Mouse (Mus musculus) liver, adult 2 months (tissue): ENCODE results near the gene Sgk1.

Experiments
- CTCF ChIP-seq: fragments of 200-500 bp; IDR thresholded peaks from 2 replicates; pipeline ENCODE4 v1.5.1; 2011; ENCODE audit warnings: low read depth, low read length, control low read depth
- POLR2A ChIP-seq: fragments of 200-500 bp; IDR thresholded peaks from 2 replicates; pipeline ENCODE4 v1.6.1; 2011; ENCODE audit warnings: low read length, control low read depth; ENCODE audit not compliant: insufficient read depth; ENCODE audit errors: extremely low read depth

DNA sequence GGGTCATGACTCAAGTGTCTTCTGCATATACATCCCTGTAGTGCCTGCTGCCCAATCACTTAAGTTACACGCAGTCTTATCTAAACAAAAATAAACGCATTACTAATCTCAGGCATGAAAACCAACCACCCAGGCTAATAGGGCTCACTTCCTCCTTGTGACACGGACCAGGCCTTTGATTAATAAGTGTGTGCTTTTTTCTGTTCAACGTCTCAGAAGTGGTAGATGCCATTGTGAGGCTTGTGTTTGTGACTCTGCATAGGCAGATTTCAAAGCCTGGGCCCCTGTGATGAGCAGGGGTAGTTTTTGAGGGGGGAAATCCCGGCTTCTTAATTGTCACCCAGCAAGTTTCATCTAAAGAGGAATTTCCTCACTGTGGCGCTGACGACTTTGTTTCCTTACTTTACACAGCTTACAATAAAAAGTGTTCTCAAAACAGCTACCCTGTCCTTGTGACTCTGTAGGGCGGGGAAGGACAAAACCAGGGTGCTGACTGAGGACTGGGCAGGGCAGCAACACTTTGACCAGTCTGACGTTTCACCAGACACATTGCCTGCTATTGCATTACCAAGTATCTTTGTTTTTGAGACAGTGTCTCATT, 64.9 kb downstream of the Sgk1 start:
- TF ChIP-seq CTCF: no peak
- no peak for TF ChIP-seq POLR2A
